31 mouse cellular contexts compared by ENCODE assay signal in the genomic region with DNA sequence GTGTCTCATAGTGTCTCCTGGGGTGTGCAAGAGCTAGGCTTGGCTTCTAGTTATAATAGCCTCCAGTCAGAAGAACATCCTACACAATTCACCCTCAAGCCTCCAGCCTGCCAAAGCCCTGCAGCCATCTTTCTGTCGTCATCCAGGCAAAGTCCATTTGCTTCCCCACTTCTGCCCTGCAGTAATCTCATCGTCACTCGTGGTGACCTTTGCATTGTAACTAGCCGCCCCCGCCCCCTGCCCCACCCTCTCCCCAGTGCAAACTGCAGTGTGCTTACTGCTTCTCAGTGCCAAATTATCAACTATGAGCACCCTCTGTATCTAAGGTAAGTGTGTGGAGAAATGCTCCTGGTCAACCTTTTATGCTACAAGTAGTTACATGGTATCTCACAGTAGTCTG. TPM values are rescaled to one million over a fixed set of nuclear protein-coding genes. Genes with fewer than 3 reads are reported as not detected.
A peak's percentile ranks its signal among the peaks of the same experiment; 100 is the strongest.
DNase-seq lines count a peak whose midpoint lies in the region; ATAC-seq lines count a peak whose summit lies in the region.
"Had no signal": no experiment of that assay in that cellular context is flagged by ENCODE, and none has a peak within 500 bp of the region (broad histone marks: within the 10 kb centered on the region; RNA-seq: fewer than 3 reads in every experiment).

No protein-coding gene starts in this region.

- 21% methylated on average over 5 of the region's 5 CpGs for WGBS in large intestine, adult 2 months
- 47% methylated on average over 5 of the region's 5 CpGs for WGBS in liver, embryonic 13.5 days (ENCODE audit: insufficient replicate concordance)
- whole genome bisulfite sequencing in stomach, embryonic 14.5 days: 45% methylated on average over 5 of the region's 5 CpGs
- 69% methylated on average over 5 of the region's 5 CpGs for WGBS in forebrain, embryonic 12.5 days

- H3K27ac ChIP-seq in liver, embryonic 13.5 days: no peak overlapping the region
- H3K27ac ChIP-seq in stomach, embryonic 14.5 days (ENCODE audit: low read length): no peak overlapping the region
- H3K27ac ChIP-seq in forebrain, embryonic 12.5 days: no peak overlapping the region
- H3K27ac ChIP-seq: embryonic facial prominence, embryonic 12.5 days; gastrocnemius, adult 2 months; hindbrain, embryonic 10.5 days; kidney, postnatal 0 days; layer of hippocampus, adult 2 months; neural tube, embryonic 12.5 days had no signal

- no peak overlapping the region for H3K9ac ChIP-seq in liver, embryonic 13.5 days
- H3K9ac ChIP-seq in stomach, embryonic 14.5 days (replicated peaks; ENCODE audit: low read depth, low read length): no peak overlapping the region
- no peak overlapping the region for H3K9ac ChIP-seq in forebrain, embryonic 12.5 days
- H3K9ac ChIP-seq: embryonic facial prominence, embryonic 12.5 days; neural tube, embryonic 12.5 days had no signal

- H3K9me3 ChIP-seq in liver, embryonic 13.5 days (replicated peaks): no peaks in the 10 kb centered on the region
- no peaks in the 10 kb centered on the region for H3K9me3 ChIP-seq in stomach, embryonic 14.5 days (ENCODE audit: control insufficient read depth, low read depth, low read length)
- no peaks in the 10 kb centered on the region for H3K9me3 ChIP-seq in forebrain, embryonic 12.5 days
- H3K9me3 ChIP-seq: embryonic facial prominence, embryonic 12.5 days; hindbrain, embryonic 10.5 days; neural tube, embryonic 12.5 days had no signal

- H3K4me3 ChIP-seq in liver, embryonic 13.5 days (replicated peaks): no peak overlapping the region
- no peak overlapping the region for H3K4me3 ChIP-seq in stomach, embryonic 14.5 days (ENCODE audit: low read depth, low read length)
- H3K4me3 ChIP-seq in forebrain, embryonic 12.5 days (replicated peaks): no peak overlapping the region
- H3K4me3 ChIP-seq: embryonic facial prominence, embryonic 12.5 days; gastrocnemius, adult 2 months; hindbrain, embryonic 10.5 days; layer of hippocampus, adult 2 months; neural tube, embryonic 12.5 days had no signal

- intact Hi-C loops in gastrocnemius, postnatal 36 days (cut with DNase I): no loop called here
- intact Hi-C loops in gastrocnemius, postnatal 14 days (cut with DNase I; ENCODE audit: low total_unique reads): no loop called here

- peak; percentile 75 for ATAC-seq in liver, embryonic 13.5 days (ENCODE audit: low read depth)
- peak; percentile 47; the same call in 1 of the 2 replicates for ATAC-seq in stomach, embryonic 14.5 days (ENCODE audit: insufficient number of reproducible peaks, insufficient read depth, low FRiP score, low read depth)
- ATAC-seq in forebrain, embryonic 12.5 days (ENCODE audit: low FRiP score): no peak
- ATAC-seq: hindbrain, embryonic 16.5 days had no signal

- no peaks in the 10 kb centered on the region for H3K27me3 ChIP-seq in liver, embryonic 13.5 days
- no peaks in the 10 kb centered on the region for H3K27me3 ChIP-seq in stomach, embryonic 14.5 days (ENCODE audit: control insufficient read depth, insufficient read depth, low read length)
- no peaks in the 10 kb centered on the region for H3K27me3 ChIP-seq in forebrain, embryonic 12.5 days
- H3K27me3 ChIP-seq: embryonic facial prominence, embryonic 12.5 days; neural tube, embryonic 12.5 days had no signal

- no peaks in the 10 kb centered on the region for H3K36me3 ChIP-seq in liver, embryonic 13.5 days
- H3K36me3 ChIP-seq in stomach, embryonic 14.5 days (ENCODE audit: control insufficient read depth, insufficient read depth, low read length): no peaks in the 10 kb centered on the region
- no peaks in the 10 kb centered on the region for H3K36me3 ChIP-seq in forebrain, embryonic 12.5 days (replicated peaks)
- H3K36me3 ChIP-seq: embryonic facial prominence, embryonic 12.5 days; hindbrain, embryonic 10.5 days; neural tube, embryonic 12.5 days had no signal

- H3K4me1 ChIP-seq in liver, embryonic 13.5 days (replicated peaks): no peaks in the 10 kb centered on the region
- no peaks in the 10 kb centered on the region for H3K4me1 ChIP-seq in stomach, embryonic 14.5 days (ENCODE audit: control insufficient read depth, insufficient read depth, low read length)
- no peaks in the 10 kb centered on the region for H3K4me1 ChIP-seq in forebrain, embryonic 12.5 days
- H3K4me1 ChIP-seq: embryonic facial prominence, embryonic 12.5 days; hindbrain, embryonic 10.5 days; neural tube, embryonic 12.5 days had no signal

- no peak overlapping the region for H3K4me2 ChIP-seq in liver, embryonic 13.5 days
- no peak overlapping the region for H3K4me2 ChIP-seq in stomach, embryonic 14.5 days (replicated peaks; ENCODE audit: low read depth, low read length)
- H3K4me2 ChIP-seq in forebrain, embryonic 12.5 days: no peak overlapping the region
- H3K4me2 ChIP-seq: embryonic facial prominence, embryonic 12.5 days; heart, embryonic 11.5 days; neural tube, embryonic 12.5 days had no signal

- DNase-seq in large intestine, adult 2 months (ENCODE audit: low read depth, low spot score): peak; percentile 86
- no peak for DNase-seq in liver, embryonic 13.5 days
- no peak for DNase-seq in left cerebral cortex, adult 11 months (ENCODE audit: low spot score)
- DNase-seq in gastrocnemius, postnatal 36 days: no peak
- no peak for DNase-seq in gastrocnemius, postnatal 14 days
- DNase-seq: adrenal gland, adult 8-10 months; cerebellum, adult 18-20 months; cerebellum, postnatal 25 days; gastrocnemius, adult 2 months; kidney, adult 18-20 months; layer of hippocampus, postnatal 36 days; lung, postnatal 4 days; midbrain, embryonic 14.5 days; retina, postnatal 1 day; right cerebral cortex, postnatal 4 days had no signal

RNA-seq across cellular contexts. Expression of gene Fam3b, which starts 16.9 kb away (rescaled TPM):
- 220 and 234 TPM in 2 replicates for polyA plus RNA-seq in large intestine, adult 2 months (2012; rRNA removed)
- 0.17 TPM in 1 of 2 replicates, not detected in the other for polyA plus RNA-seq in liver, embryonic 13.5 days (2015; fragmentation: Nextera tagmentation; extraction: Ambion mirVana)
- 0.49 TPM in 1 of 2 replicates, not detected in the other for polyA plus RNA-seq in stomach, embryonic 14.5 days (2014; fragmentation: Nextera tagmentation; extraction: Ambion mirVana)
- not detected in 2 replicates for polyA plus RNA-seq in forebrain, embryonic 12.5 days (2016; fragmentation: Nextera tagmentation; extraction: Ambion mirVana)
- total RNA-seq in gastrocnemius, postnatal 36 days (2021): not detected
- not detected for total RNA-seq in gastrocnemius, postnatal 14 days (2021)
- total RNA-seq: adrenal gland, adult 8-10 months; gastrocnemius, adult 2 months; granulocyte monocyte progenitor cell, adult 5-6 weeks; layer of hippocampus, adult 2 months; layer of hippocampus, postnatal 36 days; left cerebral cortex, postnatal 36 days had no signal
- polyA plus RNA-seq: C2C12; embryonic facial prominence, embryonic 12.5 days; forebrain, embryonic 11.5 days; heart, embryonic 11.5 days; heart, postnatal 0 days; hindbrain, embryonic 10.5 days; hindbrain, embryonic 16.5 days; kidney, postnatal 0 days; limb, embryonic 14.5 days; lung, embryonic 16.5 days; midbrain, embryonic 14.5 days; neural tube, embryonic 12.5 days had no signal

RNA-seq across cellular contexts. Expression of gene Mx1, which starts 35.0 kb away (rescaled TPM):
- polyA plus RNA-seq in large intestine, adult 2 months (2012; rRNA removed): 2.1 and 3.1 TPM in 2 replicates
- polyA plus RNA-seq in liver, embryonic 13.5 days (2015; fragmentation: Nextera tagmentation; extraction: Ambion mirVana): 0.25 and 0.67 TPM in 2 replicates
- polyA plus RNA-seq in stomach, embryonic 14.5 days (2014; fragmentation: Nextera tagmentation; extraction: Ambion mirVana): 0.15 and 0.35 TPM in 2 replicates
- 0.12 and 0.46 TPM in 2 replicates for polyA plus RNA-seq in forebrain, embryonic 12.5 days (2016; fragmentation: Nextera tagmentation; extraction: Ambion mirVana)
- total RNA-seq in gastrocnemius, postnatal 36 days (2021): under 1 TPM; 0.26 to 0.49 TPM
- total RNA-seq in gastrocnemius, postnatal 14 days (2021): under 1 TPM; 0.11 to 0.45 TPM
- polyA plus RNA-seq: forebrain, embryonic 11.5 days; heart, embryonic 11.5 days; hindbrain, embryonic 10.5 days had no signal

Comparison
In these comparisons a context has a peak if more than half of its experiments do, and no peak if none do; other contexts are left out.
1. RNA of gene Fam3b, which starts 16.9 kb away (polyA plus RNA-seq): 220 to 234 TPM in large intestine, adult 2 months; 0.49 TPM in stomach, embryonic 14.5 days, 0.17 TPM in liver, embryonic 13.5 days and not detected in forebrain, embryonic 12.5 days; every median in the first group is over 100 times any median in the second.